Mouse (Mus musculus): ENCODE measurements around the gene Cabin1. TPM values are rescaled to one million over a fixed set of nuclear protein-coding genes. Genes with fewer than 3 reads are reported as not detected.

Cabin1 gene
- polyA plus RNA-seq, 1 experiment = 64.0 TPM

DNA sequence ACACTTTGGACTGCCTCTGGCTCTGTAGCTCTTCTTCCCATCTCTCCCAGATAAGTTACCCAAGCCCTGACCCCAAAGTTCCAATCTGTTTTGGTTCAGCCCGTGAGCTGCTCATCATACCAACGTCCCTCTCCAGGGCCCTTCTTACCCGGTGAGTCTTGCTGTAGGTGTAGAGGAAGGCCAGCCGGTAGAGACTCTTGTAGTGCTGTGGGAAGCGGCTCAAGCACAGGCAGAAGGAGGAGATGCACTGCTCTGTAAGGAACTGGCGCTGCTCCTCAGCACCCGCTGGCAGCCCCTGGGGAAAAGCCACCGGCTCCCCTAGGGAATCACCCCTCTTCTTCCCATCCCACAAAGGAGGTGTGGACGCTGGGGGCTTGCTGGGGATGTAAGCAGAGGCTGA lies 69.6 kb downstream of the Cabin1 start:
- TF ChIP-seq GATA1 (IDR thresholded peaks at IDR 0.05; ENCODE audit: low read length) = no peak

DNA sequence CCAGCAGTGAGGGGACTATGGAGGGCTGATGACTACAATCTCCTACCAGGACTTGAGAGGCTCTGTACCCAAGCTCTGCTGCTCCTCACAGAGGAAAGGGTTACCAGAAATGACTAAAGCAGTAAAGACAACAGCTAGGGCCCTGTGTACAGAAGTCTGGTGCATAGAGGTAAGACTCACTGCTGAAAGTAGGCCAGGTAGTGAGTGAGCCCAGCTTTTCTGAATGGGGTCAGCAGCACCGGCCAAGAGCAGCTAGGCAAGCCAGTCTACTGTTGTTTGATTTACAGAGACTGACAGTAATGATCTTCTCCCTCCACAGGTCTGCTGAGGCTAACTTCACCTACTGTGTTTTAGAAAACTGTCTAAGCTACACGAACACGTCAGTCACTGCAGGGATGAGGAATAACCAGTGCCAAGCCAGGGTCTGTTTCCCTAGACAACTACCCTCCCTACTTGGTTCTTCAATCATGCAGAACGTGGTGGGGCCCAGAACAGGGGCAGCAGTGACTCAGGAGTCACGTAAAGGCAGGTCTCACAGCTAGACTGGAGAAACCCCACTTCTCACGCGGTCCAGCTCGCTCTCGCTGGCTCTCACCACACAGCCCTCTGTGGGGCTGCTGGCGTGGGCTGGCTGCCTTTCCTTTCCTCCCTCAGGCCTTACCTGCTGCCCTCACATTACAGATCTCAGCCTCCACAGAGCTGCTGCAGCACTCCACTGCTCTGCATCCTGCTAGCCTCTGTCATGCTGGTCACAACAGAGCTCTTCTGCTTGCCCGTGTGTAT lies 70.5 kb downstream of the Cabin1 start:
- no peak for TF ChIP-seq GATA1 (IDR thresholded peaks at IDR 0.05; ENCODE audit: low read length)

DNA sequence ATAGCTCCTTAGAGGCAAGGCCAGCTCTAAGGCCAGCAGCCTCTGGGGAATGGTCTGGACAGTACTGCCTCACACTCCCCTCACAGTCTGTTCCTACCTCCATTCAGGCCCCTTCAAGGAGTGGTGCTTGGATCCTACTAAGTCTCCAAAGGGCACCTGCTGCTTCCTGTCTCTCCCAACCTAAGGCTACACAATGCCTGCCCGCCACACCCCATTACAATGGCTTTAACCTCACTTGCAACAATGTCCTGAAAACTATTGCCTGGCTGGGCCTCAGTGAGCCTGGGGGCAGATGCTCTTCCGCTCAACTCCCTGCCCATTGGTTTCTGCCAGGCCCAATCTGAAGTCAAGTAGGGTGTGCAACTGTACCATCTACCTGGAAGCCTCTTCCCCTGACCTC lies 75.5 kb downstream of the Cabin1 start:
- TF ChIP-seq GATA1 (IDR thresholded peaks at IDR 0.05; ENCODE audit: low read length) = no peak

DNA sequence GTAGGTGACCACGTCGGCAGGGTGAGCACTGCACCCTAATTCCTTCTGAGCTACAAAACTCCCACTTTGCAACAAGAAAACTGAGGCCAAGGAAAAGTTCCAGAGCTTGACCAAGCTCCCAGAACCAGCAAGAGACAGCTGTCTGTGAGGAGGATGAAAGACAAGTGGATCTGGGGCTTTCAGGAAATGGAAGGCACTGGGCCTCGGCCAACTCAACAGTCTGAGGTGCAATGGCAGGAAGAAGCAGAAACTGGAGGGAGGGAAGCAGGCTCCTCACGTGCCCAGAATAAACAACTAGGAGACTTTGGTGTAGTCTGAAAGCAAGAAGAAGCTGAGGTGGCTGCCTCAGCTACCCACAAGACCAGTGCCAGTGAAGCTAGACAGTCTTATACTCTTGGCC lies 77.4 kb downstream of the Cabin1 start:
- no peak for TF ChIP-seq GATA1 (IDR thresholded peaks at IDR 0.05; ENCODE audit: low read length)

DNA sequence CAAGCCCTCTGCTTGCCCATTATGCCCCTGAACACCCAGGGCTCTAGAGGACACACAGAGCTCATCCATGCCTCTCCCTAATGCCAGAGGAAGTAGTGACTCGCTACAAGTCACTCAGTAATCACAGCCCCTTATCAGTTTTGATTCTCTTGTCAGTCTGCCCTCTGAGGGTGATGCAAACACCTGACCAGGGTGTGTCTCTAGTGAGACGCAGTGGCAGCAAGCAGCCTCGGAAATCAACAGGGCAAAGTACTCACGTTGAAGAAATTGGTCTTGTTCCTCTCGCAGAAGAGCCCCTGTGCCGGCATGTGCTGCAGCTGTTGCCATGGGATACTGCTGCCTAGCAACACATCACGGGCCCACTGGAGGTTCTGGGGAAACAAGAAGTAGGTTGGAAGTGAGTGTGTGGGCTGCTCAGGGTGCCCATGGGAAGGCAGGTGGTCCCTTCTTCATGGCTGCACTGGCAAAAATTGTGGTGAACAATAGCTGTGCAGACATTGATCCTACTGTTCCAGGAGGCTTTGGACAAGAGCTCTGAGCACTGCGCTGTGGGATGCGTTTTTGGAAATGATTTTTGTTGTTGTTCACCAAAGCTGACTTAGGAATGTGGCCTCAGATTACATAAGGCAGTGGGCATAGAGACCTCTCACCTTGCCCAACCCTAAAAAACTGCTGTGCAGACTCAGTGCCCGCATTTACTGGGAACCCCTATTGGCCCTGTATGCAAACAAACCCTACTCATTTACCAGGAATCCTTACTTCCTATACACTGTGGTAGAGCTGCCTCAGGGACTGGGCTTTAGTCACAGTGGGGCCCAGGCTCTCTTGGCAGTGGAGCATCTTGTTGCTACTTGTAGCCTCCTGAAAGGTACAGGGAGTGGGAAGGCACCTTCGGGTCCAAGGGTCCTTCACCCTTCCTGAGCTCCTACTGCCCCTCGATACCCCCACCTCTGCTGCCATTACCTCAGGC lies 79.8 kb downstream of the Cabin1 start:
- TF ChIP-seq GATA1 (IDR thresholded peaks at IDR 0.05; ENCODE audit: low read length) = no peak

DNA sequence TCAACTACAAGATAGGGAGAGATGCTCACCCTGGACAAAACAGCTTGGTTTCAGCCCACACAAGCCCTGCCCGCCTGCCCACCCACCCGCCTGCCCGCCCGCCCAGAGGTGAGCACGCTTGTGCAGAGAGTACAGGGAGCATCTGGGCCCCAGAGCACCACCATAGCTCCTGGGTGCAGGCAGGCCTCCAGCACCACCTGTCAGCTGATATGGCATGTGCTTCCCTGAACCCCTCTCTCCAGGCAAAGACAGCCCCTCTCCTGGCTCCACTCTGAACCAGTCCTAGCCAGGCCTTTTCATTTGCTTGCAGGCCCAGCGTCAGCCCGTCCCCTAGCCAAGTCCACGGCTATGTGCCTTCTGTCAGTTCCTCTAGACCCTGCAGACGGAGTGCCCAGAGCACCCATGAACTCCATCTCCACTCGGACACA lies 83.6 kb downstream of the Cabin1 start:
- no peak for TF ChIP-seq GATA1 (IDR thresholded peaks at IDR 0.05; ENCODE audit: low read length)

DNA sequence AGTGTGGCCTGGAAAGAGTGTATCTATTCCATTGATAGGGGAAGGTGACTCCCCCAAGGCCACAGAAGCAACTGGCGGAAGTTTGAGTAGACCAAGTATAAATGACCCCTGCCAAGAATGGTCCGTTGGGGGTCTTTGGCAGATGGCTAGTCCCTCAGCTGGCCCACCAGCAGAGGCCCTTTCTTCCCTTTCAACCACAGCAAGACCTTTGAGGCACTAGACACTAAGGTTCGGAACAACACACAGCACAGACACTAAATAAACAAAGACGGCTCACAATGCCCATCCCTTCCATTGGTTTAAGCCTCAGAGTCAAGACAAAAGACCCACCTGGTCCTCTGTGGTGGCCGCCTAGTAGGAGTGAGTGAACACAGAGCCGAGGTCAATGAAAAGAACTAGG lies 84.9 kb downstream of the Cabin1 start:
- TF ChIP-seq GATA1 (IDR thresholded peaks at IDR 0.05; ENCODE audit: low read length) = no peak

DNA sequence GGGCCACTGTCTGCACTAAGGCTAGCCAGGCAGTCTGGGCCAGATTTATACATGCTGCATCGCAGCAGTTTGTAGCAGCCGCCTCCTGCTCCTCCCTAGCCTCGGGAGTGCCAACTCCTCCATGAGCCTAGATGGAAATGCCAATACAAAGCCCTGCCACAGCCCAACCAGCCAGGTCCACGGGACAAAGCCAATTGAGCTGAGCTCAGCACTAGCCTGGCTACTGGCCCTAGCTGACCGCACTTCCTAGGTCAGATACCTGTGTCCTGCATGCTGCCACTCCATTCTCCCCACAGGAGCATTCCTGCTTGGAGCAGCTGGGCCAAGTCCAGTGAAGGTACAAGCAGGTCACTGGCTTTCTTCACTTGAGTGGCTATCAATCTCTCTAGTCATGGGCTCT lies 86.2 kb downstream of the Cabin1 start:
- TF ChIP-seq GATA1 (IDR thresholded peaks at IDR 0.05; ENCODE audit: low read length) = no peak

DNA sequence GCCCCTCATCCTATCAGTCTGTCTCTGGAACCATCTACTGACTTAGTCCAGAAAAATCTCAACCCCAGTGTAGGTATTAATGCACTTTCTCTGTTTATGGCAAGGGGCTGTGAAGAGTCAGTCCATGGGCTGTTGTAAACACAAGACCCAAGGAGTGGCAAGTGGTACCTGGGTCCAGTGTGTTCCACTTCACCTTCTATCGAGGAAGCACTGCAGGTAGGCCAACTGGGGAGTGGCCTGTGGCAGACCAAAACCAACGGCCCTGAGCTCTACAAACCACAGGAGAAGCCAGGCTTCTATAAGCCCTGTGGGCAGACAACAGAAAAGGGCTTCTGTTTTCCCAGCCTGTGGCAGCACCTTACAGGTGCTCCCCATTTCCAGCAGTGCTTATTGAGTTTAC lies 86.6 kb downstream of the Cabin1 start:
- no peak for TF ChIP-seq GATA1 (IDR thresholded peaks at IDR 0.05; ENCODE audit: low read length)

DNA sequence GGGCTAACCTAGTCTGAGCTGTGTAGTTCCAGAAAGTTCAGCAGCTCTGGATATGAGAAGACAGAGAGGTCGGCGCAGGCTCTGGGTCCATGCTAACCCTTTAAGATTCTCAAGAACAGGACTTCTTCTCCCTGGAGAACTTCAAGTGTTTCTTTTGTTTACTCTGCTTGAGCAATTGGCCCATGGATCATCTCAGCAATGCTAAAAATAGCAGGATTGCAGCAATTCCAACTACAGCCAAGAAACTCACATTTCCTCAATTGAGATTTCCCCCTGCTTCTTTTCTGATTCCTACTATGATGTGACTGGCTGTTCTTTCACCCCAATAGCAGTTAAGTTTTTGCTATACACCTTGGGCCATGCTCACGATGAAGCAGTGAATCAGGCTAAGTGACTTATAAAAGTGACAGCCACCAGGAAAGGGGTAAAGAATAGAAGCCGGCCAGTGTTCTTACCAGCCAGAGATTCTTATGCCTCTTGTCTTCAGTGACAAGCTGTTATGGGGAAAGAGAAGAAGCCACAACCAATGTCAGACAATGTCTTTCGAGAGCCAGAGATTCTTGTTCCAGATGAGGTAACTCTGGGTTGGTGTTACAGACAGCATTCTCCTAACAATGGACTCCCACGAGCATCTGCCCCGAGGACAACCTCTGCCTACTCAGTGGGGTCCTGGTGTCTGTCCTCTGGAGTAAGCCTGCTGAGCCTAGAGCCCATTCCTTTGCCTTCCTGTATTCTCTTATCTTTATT lies 87.1 kb downstream of the Cabin1 start:
- no peak for TF ChIP-seq GATA1 (IDR thresholded peaks at IDR 0.05; ENCODE audit: low read length)

DNA sequence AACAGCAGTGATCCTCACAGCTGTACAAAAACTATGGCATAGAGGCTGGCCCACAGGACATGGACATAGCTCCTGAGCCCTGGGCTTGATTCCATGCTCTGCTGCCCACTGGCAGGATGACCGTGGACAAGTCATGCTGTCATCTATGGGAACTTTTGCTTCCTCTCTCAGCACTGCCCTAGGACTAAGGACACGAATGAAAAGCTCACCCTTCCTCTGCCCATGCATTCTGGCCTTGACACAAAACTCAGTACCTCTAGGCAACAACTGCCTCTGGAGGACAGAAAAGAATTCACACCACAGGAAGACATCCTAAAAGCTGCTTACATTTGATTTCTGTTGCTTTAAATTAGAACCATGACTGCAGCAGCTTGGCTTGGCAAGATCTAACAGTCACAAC lies 87.9 kb downstream of the Cabin1 start:
- TF ChIP-seq GATA1 (IDR thresholded peaks at IDR 0.05; ENCODE audit: low read length) = no peak

DNA sequence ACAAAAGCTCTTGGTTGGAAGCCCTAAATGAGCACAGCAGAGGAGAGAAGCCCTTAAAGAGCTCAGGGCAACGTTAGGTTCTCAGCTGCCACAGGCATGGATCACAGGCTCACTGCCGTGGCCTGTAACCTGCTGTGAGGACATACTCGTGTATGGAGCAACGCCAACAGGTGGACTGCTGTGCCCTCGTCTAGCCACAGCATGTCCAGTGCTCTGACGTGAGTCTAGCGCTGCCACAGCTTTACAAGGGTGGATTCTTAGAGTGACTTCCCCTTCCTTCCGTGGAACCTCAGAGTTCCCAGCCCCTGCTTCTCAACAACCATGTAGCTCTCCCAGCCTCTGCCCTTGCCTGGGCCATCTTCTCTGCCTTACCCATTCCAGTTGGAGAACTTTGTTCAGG lies 88.5 kb downstream of the Cabin1 start:
- TF ChIP-seq GATA1 (IDR thresholded peaks at IDR 0.05; ENCODE audit: low read length) = no peak

DNA sequence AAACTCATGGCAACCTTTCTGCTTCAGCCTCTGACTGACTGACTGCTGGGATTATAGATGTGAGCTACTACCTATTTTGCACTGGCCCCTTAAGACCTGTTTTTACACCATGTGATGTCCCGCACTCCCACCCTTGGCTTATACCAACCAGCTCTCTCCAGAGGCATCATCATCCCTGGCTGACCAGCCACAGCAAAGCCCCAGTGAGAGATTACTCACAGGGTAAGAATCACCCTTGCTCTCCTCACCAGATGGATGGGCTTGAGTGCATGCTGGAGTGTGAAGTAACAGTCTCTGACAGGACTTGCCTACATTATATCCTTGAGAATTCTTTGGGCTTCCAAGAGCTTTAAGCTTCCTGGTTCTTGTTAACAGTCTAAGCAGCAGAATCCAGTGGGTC lies 94.2 kb downstream of the Cabin1 start:
- no peak for TF ChIP-seq GATA1 (IDR thresholded peaks at IDR 0.05; ENCODE audit: low read length)

DNA sequence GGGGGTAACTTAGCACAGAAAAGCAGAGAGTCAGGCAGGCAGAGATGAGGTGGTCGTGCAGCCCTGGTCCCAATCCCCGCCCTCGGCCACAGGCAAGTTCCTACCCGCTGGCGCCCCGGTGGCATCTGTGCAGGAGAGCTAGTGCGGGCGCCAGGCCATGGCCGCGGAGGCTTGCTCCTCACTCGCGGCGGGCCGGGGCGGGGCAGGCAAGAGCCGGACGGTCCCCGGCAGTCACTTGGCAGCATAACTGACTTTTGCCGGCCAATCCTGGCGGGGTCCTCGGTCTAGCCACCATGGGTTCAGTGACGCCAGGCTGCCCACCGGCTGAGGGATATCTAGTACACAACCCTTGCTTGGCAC lies 96.2 kb downstream of the Cabin1 start:
- TF ChIP-seq GATA1 (IDR thresholded peaks at IDR 0.05; ENCODE audit: low read length) = no peak

DNA sequence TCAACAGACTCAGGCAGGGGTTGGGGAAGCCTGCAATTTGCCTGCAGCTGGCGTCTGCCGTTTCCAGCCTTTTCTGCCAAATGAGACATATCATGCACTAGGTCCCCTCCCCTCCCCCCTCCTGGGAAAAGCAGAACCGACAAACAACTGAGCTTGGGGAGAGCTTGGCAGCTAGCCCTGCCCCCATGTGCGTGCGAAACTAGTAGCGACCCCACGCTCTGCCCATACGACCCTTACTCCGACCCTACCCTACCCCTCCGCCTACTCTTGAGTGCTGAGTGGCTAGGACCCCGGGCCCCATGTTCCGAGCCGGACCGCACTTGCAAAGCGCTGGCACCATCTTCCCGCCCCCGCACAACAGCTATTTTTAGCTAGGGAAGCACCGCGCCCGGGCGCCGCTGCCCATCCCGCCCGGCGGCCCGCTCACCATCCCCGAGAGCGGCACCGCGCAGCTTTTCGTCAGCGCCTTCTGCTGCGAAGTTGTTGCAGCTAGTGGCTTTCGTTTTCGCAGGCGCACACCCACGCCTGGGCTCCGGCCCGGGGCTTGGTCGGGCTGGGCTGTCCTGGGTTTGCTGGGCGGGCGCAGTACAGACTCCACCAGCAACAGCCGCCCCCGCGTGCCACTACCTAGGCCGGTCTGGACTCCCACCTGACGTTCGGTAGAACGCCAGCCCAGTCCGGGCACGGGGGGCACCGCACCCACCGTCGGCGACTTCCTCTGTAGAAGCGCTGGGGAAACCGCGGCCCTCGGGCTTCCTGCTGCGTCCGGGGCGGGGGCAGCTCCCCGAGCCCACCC lies 96.8 kb downstream of the Cabin1 start:
- TF ChIP-seq GATA1 (IDR thresholded peaks at IDR 0.05; ENCODE audit: low read length) = no peak

All from G1E-ER4 (cell line).